Mouse (Mus musculus): Measurements from ENCODE around the gene Troap. TPM values are rescaled to one million over a fixed set of nuclear protein-coding genes. Genes with fewer than 3 reads are reported as not detected.

Gene Troap
- polyA plus RNA-seq, 1 experiment: 18.6 TPM

GRCm38 (mm10) chr15:99099984-99100383 is 25.6 kb downstream of the Troap start:
- H3K4me3 ChIP-seq: no peak overlapping the region
- no peak overlapping the region for H3ac ChIP-seq (ENCODE audit: control insufficient read depth, insufficient read length)
- peaks cover 34% of the 10 kb centered on the region for H3K27me3 ChIP-seq (ENCODE audit: control insufficient read depth, insufficient read depth, insufficient read length)
- H3K79me2 ChIP-seq (ENCODE audit: control insufficient read depth, insufficient read depth): no peaks in the 10 kb centered on the region
- H3K36me3 ChIP-seq (ENCODE audit: control insufficient read depth, insufficient read depth): no peaks in the 10 kb centered on the region
- TF ChIP-seq REST (IDR thresholded peaks at IDR 0.05; ENCODE audit: insufficient read depth, insufficient read length) (no peak), POLR2AphosphoS2 (IDR thresholded peaks at IDR 0.05; ENCODE audit: insufficient read length, low read depth) (no peak), MYOD1 (IDR thresholded peaks at IDR 0.05; ENCODE audit: control insufficient read depth in 1 of 3, insufficient read length in 2 of 3, low read depth in 2 of 3) (no peak), SRF (IDR thresholded peaks at IDR 0.05; ENCODE audit: control insufficient read depth, insufficient read length, low read depth) (no peak), TCF3 (IDR thresholded peaks at IDR 0.05; ENCODE audit: insufficient read length, low read depth) (no peak)
- H3K4me2 ChIP-seq (ENCODE audit: low read depth): no peak overlapping the region

- Histone ChIP-seq H3K4me2 (ENCODE audit: low read depth) (no peak overlapping the region), H3K79me2 (ENCODE audit: control insufficient read depth, insufficient read depth) (no peaks in the 10 kb centered on the region), H3ac (ENCODE audit: control insufficient read depth, insufficient read length) (no peak overlapping the region), H3K27me3 (ENCODE audit: control insufficient read depth, insufficient read depth, insufficient read length) (no peaks in the 10 kb centered on the region), H3K4me3 (no peak overlapping the region), H3K36me3 (ENCODE audit: control insufficient read depth, insufficient read depth) (no peaks in the 10 kb centered on the region)
- TF ChIP-seq MYOD1 (IDR thresholded peaks at IDR 0.05; ENCODE audit: control insufficient read depth in 1 of 3, insufficient read length in 2 of 3, low read depth in 2 of 3) (no peak), TCF3 (IDR thresholded peaks at IDR 0.05; ENCODE audit: insufficient read length, low read depth) (no peak)
Measured at GRCm38 (mm10) chr15:99105238-99105637, 30.9 kb downstream of the Troap start.

- no peak overlapping the region for H3K4me2 ChIP-seq (ENCODE audit: low read depth)
- no peaks in the 10 kb centered on the region for H3K27me3 ChIP-seq (ENCODE audit: control insufficient read depth, insufficient read depth, insufficient read length)
- no peak overlapping the region for H3ac ChIP-seq (ENCODE audit: control insufficient read depth, insufficient read length)
- no peak for TF ChIP-seq TCF3 (IDR thresholded peaks at IDR 0.05; ENCODE audit: insufficient read length, low read depth)
- TF ChIP-seq POLR2AphosphoS2 (IDR thresholded peaks at IDR 0.05; ENCODE audit: insufficient read length, low read depth): no peak
- TF ChIP-seq E2F4 (IDR thresholded peaks at IDR 0.05; ENCODE audit: insufficient read depth): no peak
- TF ChIP-seq MYOD1 (IDR thresholded peaks at IDR 0.05; ENCODE audit: control insufficient read depth in 1 of 3, insufficient read length in 2 of 3, low read depth in 2 of 3): no peak
- no peak for TF ChIP-seq POLR2A (IDR thresholded peaks at IDR 0.05; ENCODE audit: insufficient read length, low read depth)
- no peak for TF ChIP-seq MAX (IDR thresholded peaks at IDR 0.05; ENCODE audit: low read depth)
- no peak for TF ChIP-seq TCF12 (IDR thresholded peaks at IDR 0.05; ENCODE audit: insufficient read depth, poor library complexity, severe bottlenecking)
- no peak for TF ChIP-seq REST (IDR thresholded peaks at IDR 0.05; ENCODE audit: insufficient read depth, insufficient read length)
- H3K4me3 ChIP-seq: no peak overlapping the region
- H3K79me2 ChIP-seq (ENCODE audit: control insufficient read depth, insufficient read depth): no peaks in the 10 kb centered on the region
- no peaks in the 10 kb centered on the region for H3K36me3 ChIP-seq (ENCODE audit: control insufficient read depth, insufficient read depth)
Measured at GRCm38 (mm10) chr15:99107866-99108265, 33.5 kb downstream of the Troap start.

GRCm38 (mm10) chr15:99111139-99111538 is 36.8 kb downstream of the Troap start:
- Histone ChIP-seq H3K4me3 (no peak overlapping the region), H3K27me3 (ENCODE audit: control insufficient read depth, insufficient read depth, insufficient read length) (no peaks in the 10 kb centered on the region)
- no peak for TF ChIP-seq POLR2A (IDR thresholded peaks at IDR 0.05; ENCODE audit: insufficient read length, low read depth)
- TF ChIP-seq SRF (IDR thresholded peaks at IDR 0.05; ENCODE audit: control insufficient read depth, insufficient read length, low read depth): no peak
- TF ChIP-seq E2F4 (IDR thresholded peaks at IDR 0.05; ENCODE audit: insufficient read depth): no peak
- no peak for TF ChIP-seq MAX (IDR thresholded peaks at IDR 0.05; ENCODE audit: low read depth)
- no peak for TF ChIP-seq POLR2AphosphoS2 (IDR thresholded peaks at IDR 0.05; ENCODE audit: insufficient read length, low read depth)
- TF ChIP-seq MYOG (IDR thresholded peaks at IDR 0.05; ENCODE audit: control insufficient read depth in 1 of 3, insufficient read depth in 1 of 3, insufficient read length in 2 of 3, low read depth in 2 of 3): no peak
- TF ChIP-seq MYOD1 (IDR thresholded peaks at IDR 0.05; ENCODE audit: control insufficient read depth in 1 of 3, insufficient read length in 2 of 3, low read depth in 2 of 3): no peak
- no peak for TF ChIP-seq CEBPB (IDR thresholded peaks at IDR 0.05; ENCODE audit: insufficient read depth, poor library complexity, severe bottlenecking)
- no peak for TF ChIP-seq USF1 (IDR thresholded peaks at IDR 0.05; ENCODE audit: low read depth)
- TF ChIP-seq REST (IDR thresholded peaks at IDR 0.05; ENCODE audit: insufficient read depth, insufficient read length): no peak
- no peak for TF ChIP-seq TCF12 (IDR thresholded peaks at IDR 0.05; ENCODE audit: insufficient read depth, poor library complexity, severe bottlenecking)

GRCm38 (mm10) chr15:99111809-99112208 is 37.4 kb downstream of the Troap start:
- TF ChIP-seq E2F4 (IDR thresholded peaks at IDR 0.05; ENCODE audit: insufficient read depth) (no peak), CEBPB (IDR thresholded peaks at IDR 0.05; ENCODE audit: insufficient read depth, poor library complexity, severe bottlenecking) (no peak), POLR2AphosphoS2 (IDR thresholded peaks at IDR 0.05; ENCODE audit: insufficient read length, low read depth) (no peak), SRF (IDR thresholded peaks at IDR 0.05; ENCODE audit: control insufficient read depth, insufficient read length, low read depth) (no peak), TCF12 (IDR thresholded peaks at IDR 0.05; ENCODE audit: insufficient read depth, poor library complexity, severe bottlenecking) (no peak), USF1 (IDR thresholded peaks at IDR 0.05; ENCODE audit: low read depth) (no peak), TCF3 (IDR thresholded peaks at IDR 0.05; ENCODE audit: insufficient read length, low read depth) (no peak), REST (IDR thresholded peaks at IDR 0.05; ENCODE audit: insufficient read depth, insufficient read length) (no peak), POLR2A (IDR thresholded peaks at IDR 0.05; ENCODE audit: insufficient read length, low read depth) (no peak), MAX (IDR thresholded peaks at IDR 0.05; ENCODE audit: low read depth) (no peak), MYOD1 (IDR thresholded peaks at IDR 0.05; ENCODE audit: control insufficient read depth in 1 of 3, insufficient read length in 2 of 3, low read depth in 2 of 3) (no peak), MYOG (IDR thresholded peaks at IDR 0.05; ENCODE audit: control insufficient read depth in 1 of 3, insufficient read depth in 1 of 3, insufficient read length in 2 of 3, low read depth in 2 of 3) (no peak)
- Histone ChIP-seq H3K27me3 (ENCODE audit: control insufficient read depth, insufficient read depth, insufficient read length) (no peaks in the 10 kb centered on the region), H3K36me3 (ENCODE audit: control insufficient read depth, insufficient read depth) (no peaks in the 10 kb centered on the region), H3K4me2 (ENCODE audit: low read depth) (no peak overlapping the region), H3K4me3 (no peak overlapping the region), H3ac (ENCODE audit: control insufficient read depth, insufficient read length) (no peak overlapping the region), H3K79me2 (ENCODE audit: control insufficient read depth, insufficient read depth) (no peaks in the 10 kb centered on the region)

More at GRCm38 (mm10) chr15:99111139-99111538, 36.8 kb downstream of the Troap start:
- Histone ChIP-seq H3K36me3 (ENCODE audit: control insufficient read depth, insufficient read depth) (no peaks in the 10 kb centered on the region), H3K4me2 (ENCODE audit: low read depth) (no peak overlapping the region), H3ac (ENCODE audit: control insufficient read depth, insufficient read length) (no peak overlapping the region), H3K79me2 (ENCODE audit: control insufficient read depth, insufficient read depth) (no peaks in the 10 kb centered on the region)
